Mouse (Mus musculus) left cerebral cortex, adult 11 months (tissue): ENCODE data around the gene Tex12.

ENCODE experiments used
- DNase-seq: peaks from one replicate; pipeline ENCODE4 v3.0.0; 2022; ENCODE audit warnings: low spot score

Gene Tex12

GRCm38 (mm10) chr9:50561145-50561917, at the start of gene Tex12:
Gene Tex12 (minus strand): TSS chr9:50561325.
- no peak for DNase-seq

- no peak for DNase-seq
Measured at GRCm38 (mm10) chr9:50604338-50604737, 43.2 kb upstream of the Tex12 start.

GRCm38 (mm10) chr9:50603998-50604324, 42.8 kb upstream of the Tex12 start:
- no peak for DNase-seq

- DNase-seq, result peak; percentile 93
Measured at GRCm38 (mm10) chr9:50603189-50603997, 42.3 kb upstream of the Tex12 start, which contains the start of the genes Sdhd and Timm8b. Gene Sdhd (minus strand): TSS chr9:50603812. Gene Timm8b (plus strand): TSS chr9:50603910.

GRCm38 (mm10) chr9:50602055-50602845, 41.1 kb upstream of the Tex12 start:
- DNase-seq, result no peak

- DNase-seq, result no peak
Measured at GRCm38 (mm10) chr9:50601536-50601935, 40.4 kb upstream of the Tex12 start.

- DNase-seq, result no peak
Measured at GRCm38 (mm10) chr9:50596973-50597372, 35.8 kb upstream of the Tex12 start.

GRCm38 (mm10) chr9:50594794-50595417, 33.8 kb upstream of the Tex12 start:
- no peak for DNase-seq

GRCm38 (mm10) chr9:50593544-50593943, 32.4 kb upstream of the Tex12 start:
- no peak for DNase-seq

- no peak for DNase-seq
Measured at GRCm38 (mm10) chr9:50592955-50593354, 31.8 kb upstream of the Tex12 start.

- DNase-seq, result no peak
Measured at GRCm38 (mm10) chr9:50590856-50591518, 29.9 kb upstream of the Tex12 start.

GRCm38 (mm10) chr9:50586955-50587354, 25.8 kb upstream of the Tex12 start:
- no peak for DNase-seq

- no peak for DNase-seq
Measured at GRCm38 (mm10) chr9:50585145-50585818, 24.2 kb upstream of the Tex12 start.

GRCm38 (mm10) chr9:50580370-50580769, 19.2 kb upstream of the Tex12 start:
- DNase-seq, result no peak

- no peak for DNase-seq
Measured at GRCm38 (mm10) chr9:50569599-50570525, 8.7 kb upstream of the Tex12 start.

GRCm38 (mm10) chr9:50567881-50568280, 6.8 kb upstream of the Tex12 start:
- DNase-seq, result no peak

- DNase-seq, result no peak
Measured at GRCm38 (mm10) chr9:50567372-50567771, 6.2 kb upstream of the Tex12 start.

- DNase-seq, result no peak
Measured at GRCm38 (mm10) chr9:50565940-50566339, 4.8 kb upstream of the Tex12 start.

GRCm38 (mm10) chr9:50565173-50565572, 4.0 kb upstream of the Tex12 start:
- DNase-seq, result no peak

GRCm38 (mm10) chr9:50561918-50562360, 814 bp upstream of the Tex12 start:
- no peak for DNase-seq
